Mouse (Mus musculus) stomach, embryonic 16.5 days (tissue): ENCODE data around the gene Ano4. TPM values are rescaled to one million over a fixed set of nuclear protein-coding genes. Genes with fewer than 3 reads are reported as not detected.

Experiments used
- ATAC-seq: fragments of 200-750 bp; cut with Nextera tagmentation; 2 replicates; pipeline ENCODE4 v1.8.0; 2017; ENCODE audit warnings: moderate number of reproducible peaks, moderate TSS enrichment; ENCODE audit not compliant: insufficient read depth, low FRiP score
- H3K27ac ChIP-seq: fragments of 300-500 bp; sonication (generic); 2 replicates; pipeline ENCODE4 v1.5.1; 2014; ENCODE audit warnings: low read length
- H3K27me3 ChIP-seq: fragments of 300-500 bp; sonication (generic); 2 replicates; pipeline ENCODE4 v1.6.1; 2014; ENCODE audit warnings: low read length, control low read depth, mixed read lengths; ENCODE audit not compliant: control insufficient read depth, insufficient read depth
- H3K36me3 ChIP-seq: fragments of 300-500 bp; sonication (generic); 2 replicates; pipeline ENCODE4 v1.6.1; 2014; ENCODE audit warnings: low read length; ENCODE audit not compliant: control insufficient read depth, insufficient read depth
- H3K4me1 ChIP-seq: fragments of 300-500 bp; sonication (generic); 2 replicates; pipeline ENCODE4 v1.6.1; 2014; ENCODE audit warnings: low read length, control low read depth, mixed read lengths; ENCODE audit not compliant: control insufficient read depth, insufficient read depth
- H3K4me2 ChIP-seq: fragments of 300-500 bp; sonication (generic); 2 replicates; pipeline ENCODE4 v1.6.1; 2014; ENCODE audit warnings: low read depth, low read length, mixed read lengths
- H3K4me3 ChIP-seq: fragments of 300-500 bp; sonication (generic); replicated peaks from 2 replicates; pipeline ENCODE4 v1.5.1; 2014; ENCODE audit warnings: mild to moderate bottlenecking, low read length
- H3K9ac ChIP-seq: fragments of 300-500 bp; sonication (generic); 2 replicates; pipeline ENCODE4 v1.6.1; 2014; ENCODE audit warnings: low read length
- H3K9me3 ChIP-seq: fragments of 300-500 bp; sonication (generic); replicated peaks from 2 replicates; pipeline ENCODE4 v1.6.1; 2016; ENCODE audit warnings: low read length, control low read depth; ENCODE audit not compliant: control insufficient read depth
- WGBS: fragments of 180-500 bp; shearing (Covaris S2); extraction: QIAGEN DNeasy Blood & Tissue Kit; methylation state at CpG from one replicate; pipeline ENCODE4 v1.1.7; 2014; 5-methylcytosine and 5-hydroxymethylcytosine counted together
- polyA plus RNA-seq: library from polyadenylated mRNA; unstranded; fragments of >200 nt; fragmentation: Nextera tagmentation; extraction: Ambion mirVana; gene quantifications from 2 replicates; pipeline ENCODE4 v1.2.1, GENCODE M21; 2015

Ano4 gene
- polyA plus RNA-seq, 1 experiment from 2014 or later = 0.90 TPM

GRCm38 (mm10) chr10:89351416-89351815, 6.9 kb upstream of the Ano4 start:
- Histone ChIP-seq H3K4me1 (no peaks in the 10 kb centered on the region), H3K27me3 (no peaks in the 10 kb centered on the region), H3K9me3 (no peaks in the 10 kb centered on the region), H3K9ac (no peak overlapping the region), H3K4me2 (no peak overlapping the region), H3K4me3 (no peak overlapping the region), H3K36me3 (no peaks in the 10 kb centered on the region), H3K27ac (no peak overlapping the region)
- 74% methylated on average over 11 of the region's 11 CpGs for WGBS
- no peak for ATAC-seq

GRCm38 (mm10) chr10:89345606-89346005, 1.0 kb upstream of the Ano4 start:
- 70% methylated on average over 6 of the region's 6 CpGs for WGBS
- Histone ChIP-seq H3K36me3 (no peaks in the 10 kb centered on the region), H3K27me3 (peaks cover 17% of the 10 kb centered on the region), H3K4me2 (no peak overlapping the region), H3K4me1 (peaks cover 2% of the 10 kb centered on the region; the same call in 1 of the 2 replicates), H3K27ac (no peak overlapping the region), H3K9me3 (no peaks in the 10 kb centered on the region), H3K4me3 (no peak overlapping the region), H3K9ac (no peak overlapping the region)
- ATAC-seq = no peak

- Histone ChIP-seq H3K9me3 (no peaks in the 10 kb centered on the region), H3K9ac (peak overlapping the region; percentile 63), H3K36me3 (no peaks in the 10 kb centered on the region), H3K27ac (no peak overlapping the region), H3K27me3 (peaks cover 17% of the 10 kb centered on the region), H3K4me2 (peak overlapping the region; percentile 97), H3K4me1 (peaks cover 2% of the 10 kb centered on the region; the same call in 1 of the 2 replicates), H3K4me3 (peak overlapping the region; percentile 55)
- WGBS = 50% methylated on average over 4 of the region's 4 CpGs
- no peak for ATAC-seq
Measured at GRCm38 (mm10) chr10:89345196-89345533, 603 bp upstream of the Ano4 start.

DNA sequence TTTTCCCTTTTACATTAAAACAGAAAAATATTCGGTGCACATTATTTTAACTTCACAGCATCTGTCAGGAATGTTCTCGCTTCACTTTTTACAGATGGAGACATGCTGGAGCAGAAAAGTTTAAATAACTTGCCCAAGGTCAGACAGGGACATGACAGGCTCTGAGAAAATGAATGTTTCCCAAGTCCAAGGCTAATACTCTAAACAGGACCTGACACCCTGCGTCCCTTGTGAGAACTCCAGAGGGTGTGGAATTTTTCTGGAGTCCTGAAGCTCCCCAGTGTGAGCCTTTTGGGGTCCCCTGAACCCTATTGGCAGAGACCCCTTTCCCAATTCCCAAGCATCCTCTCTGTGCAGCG, 451 bp downstream of the Ano4 start:
- Histone ChIP-seq H3K27me3 (peaks cover 17% of the 10 kb centered on the region), H3K36me3 (no peaks in the 10 kb centered on the region), H3K4me2 (peak overlapping the region; percentile 97), H3K27ac (no peak overlapping the region), H3K4me1 (peaks cover 2% of the 10 kb centered on the region; the same call in 1 of the 2 replicates), H3K9me3 (no peaks in the 10 kb centered on the region), H3K4me3 (peak overlapping the region; percentile 55), H3K9ac (peak overlapping the region; percentile 63; the same call in 1 of the 2 replicates)
- no peak for ATAC-seq
- WGBS = 15% methylated on average over 4 of the region's 4 CpGs

DNA sequence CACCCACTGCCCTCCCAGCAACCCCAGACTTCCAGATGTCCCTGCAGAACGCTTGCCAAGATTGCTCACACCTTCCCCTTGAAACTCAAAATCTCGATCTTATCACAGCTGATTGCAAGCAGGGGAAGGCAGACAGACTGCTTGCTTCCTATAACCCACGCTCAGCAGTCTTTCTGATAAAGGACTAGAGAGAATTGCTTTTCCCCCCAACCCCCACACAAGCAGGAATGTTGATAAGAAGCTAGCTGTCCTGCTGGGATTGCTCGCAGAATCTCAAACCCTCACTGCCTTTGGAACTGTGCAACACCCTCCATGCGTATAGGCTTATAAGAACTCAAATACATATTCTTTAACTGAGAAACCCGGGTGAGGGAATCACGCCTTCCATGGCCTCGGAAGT, 846 bp downstream of the Ano4 start:
- Histone ChIP-seq H3K9ac (no peak overlapping the region), H3K36me3 (no peaks in the 10 kb centered on the region), H3K27ac (no peak overlapping the region), H3K4me1 (peaks cover 2% of the 10 kb centered on the region; the same call in 1 of the 2 replicates), H3K9me3 (no peaks in the 10 kb centered on the region), H3K4me2 (no peak overlapping the region), H3K27me3 (peaks cover 17% of the 10 kb centered on the region), H3K4me3 (no peak overlapping the region)
- no peak for ATAC-seq
- WGBS = 17% methylated on average over 8 of the region's 8 CpGs

DNA sequence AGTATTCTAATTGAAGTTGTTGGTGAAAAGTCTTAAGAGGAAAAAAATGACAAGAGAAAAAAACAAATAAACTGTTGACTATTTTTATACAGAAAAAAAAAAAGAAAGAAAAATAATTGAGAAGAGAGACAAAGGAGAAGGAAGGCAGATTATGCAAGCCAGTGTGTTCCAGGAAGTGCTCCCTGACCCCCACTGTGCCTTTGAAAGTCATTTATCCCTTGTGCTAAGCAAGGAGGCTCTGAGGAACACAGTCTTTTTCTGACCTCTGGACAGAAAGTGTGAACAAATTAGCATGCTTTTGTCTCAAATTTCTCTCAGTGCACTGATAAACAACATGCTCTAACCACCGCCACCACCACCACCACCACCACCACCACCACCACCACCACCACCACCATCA, 14.3 kb downstream of the Ano4 start:
- no peak for ATAC-seq
- no peaks in the 10 kb centered on the region for H3K27me3 ChIP-seq
- no peak overlapping the region for H3K4me2 ChIP-seq
- no peak overlapping the region for H3K4me3 ChIP-seq
- H3K27ac ChIP-seq = no peak overlapping the region
- H3K9ac ChIP-seq = no peak overlapping the region
- H3K4me1 ChIP-seq = no peaks in the 10 kb centered on the region
- no peaks in the 10 kb centered on the region for H3K36me3 ChIP-seq
- H3K9me3 ChIP-seq = no peaks in the 10 kb centered on the region
- 83% methylated on average over 1 of the region's 1 CpGs for WGBS

DNA sequence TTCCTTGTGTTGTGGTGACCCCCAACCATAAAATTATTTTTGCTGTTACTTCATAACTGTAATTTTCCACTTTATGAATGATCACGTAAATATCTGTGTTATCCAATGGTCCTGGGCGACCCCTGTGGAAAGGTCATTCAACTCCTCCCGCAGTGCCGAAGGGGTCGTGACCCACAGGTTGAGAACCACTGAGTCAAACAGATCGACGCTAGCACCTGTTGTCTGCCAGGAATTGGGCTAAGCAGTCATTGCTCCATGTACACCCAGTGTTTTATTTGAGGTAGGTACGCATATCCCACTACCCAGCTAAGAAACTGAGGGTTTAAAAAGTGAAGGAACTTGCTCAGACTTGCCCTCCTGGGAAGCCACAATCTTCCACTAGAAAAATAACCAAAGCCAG, 14.8 kb downstream of the Ano4 start:
- Histone ChIP-seq H3K27me3 (no peaks in the 10 kb centered on the region), H3K4me2 (no peak overlapping the region), H3K9me3 (no peaks in the 10 kb centered on the region), H3K9ac (no peak overlapping the region), H3K36me3 (no peaks in the 10 kb centered on the region), H3K4me3 (no peak overlapping the region), H3K4me1 (no peaks in the 10 kb centered on the region), H3K27ac (no peak overlapping the region)
- 79% methylated on average over 8 of the region's 8 CpGs for WGBS
- ATAC-seq = no peak

GRCm38 (mm10) chr10:89328876-89329275, 15.7 kb downstream of the Ano4 start:
- H3K4me2 ChIP-seq = no peak overlapping the region
- ATAC-seq = no peak
- no peak overlapping the region for H3K4me3 ChIP-seq
- no peaks in the 10 kb centered on the region for H3K9me3 ChIP-seq
- H3K36me3 ChIP-seq = no peaks in the 10 kb centered on the region
- WGBS = 67% methylated on average over 8 of the region's 8 CpGs
- H3K4me1 ChIP-seq = no peaks in the 10 kb centered on the region
- H3K27ac ChIP-seq = no peak overlapping the region
- no peaks in the 10 kb centered on the region for H3K27me3 ChIP-seq
- no peak overlapping the region for H3K9ac ChIP-seq

DNA sequence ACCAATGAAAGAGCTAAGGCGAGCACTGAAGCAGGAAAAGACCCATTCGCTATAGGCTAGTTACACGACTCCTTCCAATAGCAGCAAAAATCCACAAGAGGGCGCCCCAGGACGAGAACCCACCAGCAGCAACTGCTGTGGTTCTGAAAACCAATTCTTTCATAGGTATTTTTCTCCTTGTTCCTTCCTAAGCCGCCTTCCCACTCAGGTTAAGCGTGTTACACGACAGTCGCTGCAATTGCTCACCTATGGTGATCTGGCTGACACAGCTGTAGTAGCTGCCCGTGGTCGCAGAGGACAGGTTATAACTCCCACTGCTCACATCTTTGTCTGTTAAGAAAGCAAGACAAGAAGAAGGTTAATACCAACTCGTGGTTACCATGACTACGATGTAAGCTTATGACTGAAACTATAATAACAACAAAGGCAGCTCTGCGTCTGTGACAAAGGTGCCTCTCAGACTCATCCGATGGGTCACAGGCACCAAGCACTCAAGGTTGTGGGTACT, 17.5 kb downstream of the Ano4 start:
- Histone ChIP-seq H3K36me3 (no peaks in the 10 kb centered on the region), H3K27me3 (no peaks in the 10 kb centered on the region), H3K4me2 (no peak overlapping the region), H3K27ac (no peak overlapping the region), H3K4me1 (no peaks in the 10 kb centered on the region), H3K9ac (no peak overlapping the region), H3K9me3 (no peaks in the 10 kb centered on the region), H3K4me3 (no peak overlapping the region)
- ATAC-seq = no peak
- 26% methylated on average over 15 of the region's 15 CpGs for WGBS

DNA sequence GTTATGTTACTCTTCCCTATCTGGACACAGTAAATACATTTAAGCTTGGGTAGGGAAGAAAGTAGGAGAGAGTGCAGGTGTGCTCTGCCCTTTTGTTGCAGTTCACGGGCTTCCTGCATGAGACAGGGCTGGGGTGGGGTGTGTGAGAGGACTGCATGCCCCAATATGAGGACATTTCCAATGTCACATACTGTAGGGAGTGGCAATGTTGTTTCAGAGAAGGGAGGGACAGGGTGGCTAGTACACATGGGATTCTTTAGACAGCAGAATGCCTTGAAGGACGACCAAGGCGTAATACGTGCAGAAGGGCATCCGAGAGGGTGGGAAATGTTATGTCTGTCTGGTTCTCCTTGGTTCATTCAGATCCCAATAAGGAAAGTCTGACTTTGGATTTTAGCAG, 18.2 kb downstream of the Ano4 start:
- Histone ChIP-seq H3K9ac (no peak overlapping the region), H3K27ac (no peak overlapping the region), H3K9me3 (no peaks in the 10 kb centered on the region), H3K4me2 (no peak overlapping the region), H3K27me3 (no peaks in the 10 kb centered on the region), H3K4me1 (no peaks in the 10 kb centered on the region), H3K36me3 (no peaks in the 10 kb centered on the region), H3K4me3 (no peak overlapping the region)
- ATAC-seq = no peak
- WGBS = 74% methylated on average over 5 of the region's 5 CpGs
